Mouse (Mus musculus) olfactory bulb, adult 2 months (tissue): ENCODE results near the gene Limch1.

Source experiments
- CTCF ChIP-seq: fragments of 200-500 bp; IDR thresholded peaks from 2 replicates; pipeline ENCODE4 v1.5.1; 2012; ENCODE audit warnings: low read depth, mild to moderate bottlenecking, low read length, moderate library complexity; ENCODE audit not compliant: insufficient read depth
- POLR2A ChIP-seq: fragments of 200-500 bp; IDR thresholded peaks from 2 replicates; pipeline ENCODE4 v1.6.1; 2012; ENCODE audit warnings: mild to moderate bottlenecking, low read depth, low read length, moderate library complexity; ENCODE audit not compliant: insufficient read depth

DNA sequence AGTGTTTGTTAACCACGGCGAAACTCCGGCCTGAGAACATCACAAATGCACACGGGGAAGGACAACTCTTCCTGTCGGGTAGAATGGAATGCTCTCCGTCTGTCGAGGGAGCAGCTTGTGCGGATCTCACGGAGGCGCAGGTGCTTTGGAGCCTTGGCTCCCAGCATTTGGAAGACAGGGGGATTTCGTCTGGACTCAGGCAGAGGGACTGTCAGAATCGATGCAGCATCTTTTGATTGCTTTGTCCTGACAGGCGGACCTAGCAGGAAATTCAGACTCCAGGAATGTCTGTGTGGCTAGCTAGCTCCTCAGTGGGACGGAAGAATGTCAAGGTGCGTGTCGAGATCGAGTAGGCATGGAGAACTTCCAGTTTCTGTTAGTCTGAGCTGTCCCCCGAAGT lies 71.1 kb downstream of the Limch1 start:
- TF ChIP-seq CTCF, result no peak
- TF ChIP-seq POLR2A, result no peak
